Mouse (Mus musculus): ENCODE measurements around the gene Dlg1.
"Not testable (repeated sequence)": the region's sequence is repeated elsewhere in the genome, so short reads cannot be mapped to it uniquely, and the experiment has no call there.

Dlg1 gene

GRCm38 (mm10) chr16:31655531-31655930 lies 7.7 kb upstream of the Dlg1 start:
- DNase-seq (ENCODE audit: low spot score in 2 of 2), result no peak

- no peak for DNase-seq (ENCODE audit: low spot score in 2 of 2)
These were observed 5.7 kb upstream of the Dlg1 start for GRCm38 (mm10) chr16:31657502-31657901.

- DNase-seq (ENCODE audit: low spot score in 2 of 2), result no peak
These were observed 4.5 kb upstream of the Dlg1 start for GRCm38 (mm10) chr16:31658539-31659334.

GRCm38 (mm10) chr16:31659453-31659852 lies 3.8 kb upstream of the Dlg1 start:
- DNase-seq (ENCODE audit: low spot score in 2 of 2), result no peak

- DNase-seq (ENCODE audit: low spot score in 2 of 2), result no peak
These were observed 476 bp upstream of the Dlg1 start for GRCm38 (mm10) chr16:31662556-31663378.

GRCm38 (mm10) chr16:31664287-31664597 lies 999 bp downstream of the Dlg1 start:
- DNase-seq (ENCODE audit: low spot score in 2 of 2), result no peak

GRCm38 (mm10) chr16:31672202-31672601 lies 9.0 kb downstream of the Dlg1 start:
- DNase-seq (ENCODE audit: low spot score in 2 of 2), result no peak

GRCm38 (mm10) chr16:31677463-31677862 lies 14.2 kb downstream of the Dlg1 start:
- DNase-seq (ENCODE audit: low spot score in 2 of 2), result no peak

GRCm38 (mm10) chr16:31682291-31682690 lies 19.0 kb downstream of the Dlg1 start:
- no peak for DNase-seq (ENCODE audit: low spot score in 2 of 2)

- DNase-seq (ENCODE audit: low spot score in 2 of 2), result no peak
These were observed 20.6 kb downstream of the Dlg1 start for GRCm38 (mm10) chr16:31683670-31684430.

GRCm38 (mm10) chr16:31684771-31685170 lies 21.5 kb downstream of the Dlg1 start:
- no peak for DNase-seq (ENCODE audit: low spot score in 2 of 2)

GRCm38 (mm10) chr16:31687766-31688165 lies 24.5 kb downstream of the Dlg1 start:
- DNase-seq (ENCODE audit: low spot score in 2 of 2), result no peak

GRCm38 (mm10) chr16:31695286-31696020 lies 32.2 kb downstream of the Dlg1 start:
- DNase-seq (ENCODE audit: low spot score in 2 of 2), result no peak

GRCm38 (mm10) chr16:31696367-31696766 lies 33.1 kb downstream of the Dlg1 start:
- DNase-seq (ENCODE audit: low spot score in 2 of 2), result no peak

- no peak for DNase-seq (ENCODE audit: low spot score in 2 of 2)
These were observed 34.1 kb downstream of the Dlg1 start for GRCm38 (mm10) chr16:31697341-31697740.

GRCm38 (mm10) chr16:31705213-31705612 lies 42.0 kb downstream of the Dlg1 start:
- no peak for DNase-seq (ENCODE audit: low spot score in 2 of 2)

GRCm38 (mm10) chr16:31705904-31706303 lies 42.7 kb downstream of the Dlg1 start:
- DNase-seq (ENCODE audit: low spot score in 2 of 2), result no peak

GRCm38 (mm10) chr16:31707326-31707725 lies 44.1 kb downstream of the Dlg1 start:
- no peak for DNase-seq (ENCODE audit: low spot score in 2 of 2)

GRCm38 (mm10) chr16:31722991-31723390 lies 59.7 kb downstream of the Dlg1 start:
- no peak for DNase-seq (ENCODE audit: low spot score in 2 of 2)

- no peak for DNase-seq (ENCODE audit: low spot score in 2 of 2)
These were observed 60.9 kb downstream of the Dlg1 start for GRCm38 (mm10) chr16:31724121-31724520.

GRCm38 (mm10) chr16:31724818-31725217 lies 61.6 kb downstream of the Dlg1 start:
- no peak for DNase-seq (ENCODE audit: low spot score in 2 of 2)

- DNase-seq (ENCODE audit: low spot score in 2 of 2), result not testable (repeated sequence)
These were observed 67.7 kb downstream of the Dlg1 start for GRCm38 (mm10) chr16:31730971-31731370.
